Mouse (Mus musculus) MEL (cell line): Measurements from ENCODE around the gene D430042O09Rik. TPM values are rescaled to one million over a fixed set of nuclear protein-coding genes. Genes with fewer than 3 reads are reported as not detected.

Experiments
- DNase-seq: peaks from one replicate; pipeline ENCODE4 v3.0.0; 2011; ENCODE audit warnings: low read depth, low spot score
- H3K27ac ChIP-seq: 2 replicates; pipeline ENCODE4 v1.5.1; 2012; ENCODE audit warnings: low read depth, mild to moderate bottlenecking, control low read depth, low read length, moderate library complexity; ENCODE audit not compliant: control insufficient read depth
- H3K27me3 ChIP-seq, 2 experiments: fragments of 150-350 bp in 1 of 2; sonication (generic) in 1 of 2; 2 replicates each; pipeline ENCODE4 v1.6.1; 2012; ENCODE audit warnings: low read length in 2 of 2, mild to moderate bottlenecking in 2 of 2, improper control_type of control experiment in 1 of 2, moderate library complexity in 1 of 2; ENCODE audit not compliant: insufficient read depth in 2 of 2, control insufficient read depth in 1 of 2
- H3K36me3 ChIP-seq, 2 experiments: 2 replicates each; pipeline ENCODE4 v1.6.1; 2012 to 2014; ENCODE audit warnings: low read length in 2 of 2, improper control_type of control experiment in 1 of 2, inconsistent platforms in 1 of 2, mild to moderate bottlenecking in 1 of 2; ENCODE audit not compliant: insufficient read depth in 2 of 2, control insufficient read depth in 1 of 2
- H3K4me1 ChIP-seq, 2 experiments: fragments of 150-350 bp in 1 of 2; sonication (generic) in 1 of 2; 2 replicates each; pipeline ENCODE4 v1.6.1; 2012; ENCODE audit warnings: low read length in 2 of 2, improper control_type of control experiment in 1 of 2, mild to moderate bottlenecking in 1 of 2; ENCODE audit not compliant: insufficient read depth in 2 of 2, control insufficient read depth in 1 of 2
- H3K4me3 ChIP-seq, 2 experiments: fragments of 150-350 bp in 1 of 2; sonication (generic) in 1 of 2; 2 replicates each; pipeline ENCODE4 v1.5.1; 2012; ENCODE audit warnings: low read depth in 2 of 2, low read length in 2 of 2, mild to moderate bottlenecking in 2 of 2, moderate library complexity in 2 of 2, control low read depth in 1 of 2, improper control_type of control experiment in 1 of 2; ENCODE audit not compliant: control insufficient read depth in 1 of 2, insufficient read depth in 1 of 2
- H3K79me2 ChIP-seq: 2 replicates; pipeline ENCODE4 v1.6.1; 2012; ENCODE audit warnings: mild to moderate bottlenecking, low read length, moderate library complexity; ENCODE audit not compliant: control insufficient read depth, poor library complexity, insufficient read depth
- H3K9ac ChIP-seq: 2 replicates; pipeline ENCODE4 v1.6.1; 2012; ENCODE audit warnings: low read depth, mild to moderate bottlenecking, control low read depth, low read length, moderate library complexity; ENCODE audit not compliant: control insufficient read depth, poor library complexity, severe bottlenecking
- H3K9me3 ChIP-seq: fragments of 150-350 bp; sonication (generic); replicated peaks from 2 replicates; pipeline ENCODE4 v1.6.1; 2012; ENCODE audit warnings: mild to moderate bottlenecking, low read length, improper control_type of control experiment, moderate library complexity; ENCODE audit not compliant: insufficient read depth
- BHLHE40 ChIP-seq: IDR thresholded peaks from 2 replicates; pipeline ENCODE4 v1.6.1; 2012; ENCODE audit warnings: low read depth, mild to moderate bottlenecking, inconsistent platforms, low read length, improper control_type of control experiment, borderline replicate concordance
- CHD1 ChIP-seq: IDR thresholded peaks from 2 replicates; pipeline ENCODE4 v1.6.1; 2012; ENCODE audit warnings: low read depth, mild to moderate bottlenecking, inconsistent platforms, low read length, improper control_type of control experiment
- CTCF ChIP-seq, 3 experiments: IDR thresholded peaks in 2 of 3; conservative IDR thresholded peaks in 1 of 3; 2 replicates each; pipeline ENCODE4 v1.5.1; 2011 to 2012; ENCODE audit warnings: low read length in 3 of 3, low read depth in 2 of 3, mild to moderate bottlenecking in 2 of 3, improper control_type of control experiment in 1 of 3, inconsistent platforms in 1 of 3, mixed read lengths in 1 of 3, moderate library complexity in 1 of 3; ENCODE audit not compliant: control insufficient read depth in 1 of 3, insufficient read depth in 1 of 3, poor library complexity in 1 of 3, severe bottlenecking in 1 of 3
- GATA1 ChIP-seq: IDR thresholded peaks from 2 replicates; pipeline ENCODE4 v1.6.1; 2011; ENCODE audit warnings: low read depth, low read length, improper control_type of control experiment
- HCFC1 ChIP-seq: IDR thresholded peaks from 2 replicates; pipeline ENCODE4 v1.6.1; 2012; ENCODE audit warnings: low read depth, mild to moderate bottlenecking, inconsistent platforms, low read length, improper control_type of control experiment, moderate library complexity
- KAT2A ChIP-seq: conservative IDR thresholded peaks from 2 replicates; pipeline ENCODE4 v1.6.1; 2012; ENCODE audit warnings: low read depth, low read length, improper control_type of control experiment, inconsistent platforms
- MAFK ChIP-seq: IDR thresholded peaks from 2 replicates; pipeline ENCODE4 v1.6.1; 2011; ENCODE audit warnings: low read depth, mild to moderate bottlenecking, low read length, improper control_type of control experiment, borderline replicate concordance
- MAZ ChIP-seq: IDR thresholded peaks from 2 replicates; pipeline ENCODE4 v1.6.1; 2012; ENCODE audit warnings: low read depth, mild to moderate bottlenecking, inconsistent platforms, low read length, improper control_type of control experiment
- MEF2A ChIP-seq: IDR thresholded peaks from 2 replicates; pipeline ENCODE4 v1.6.1; 2014; ENCODE audit warnings: low read depth, mild to moderate bottlenecking, inconsistent platforms, low read length, improper control_type of control experiment; ENCODE audit not compliant: poor library complexity, insufficient replicate concordance, severe bottlenecking; ENCODE audit errors: extremely low read depth
- MXI1 ChIP-seq: IDR thresholded peaks from 2 replicates; pipeline ENCODE4 v1.6.1; 2011; ENCODE audit warnings: mild to moderate bottlenecking, low read depth, low read length, improper control_type of control experiment
- NRF1 ChIP-seq: IDR thresholded peaks from 2 replicates; pipeline ENCODE4 v1.6.1; 2014; ENCODE audit warnings: low read depth, mild to moderate bottlenecking, inconsistent platforms, low read length, improper control_type of control experiment, moderate library complexity; ENCODE audit not compliant: poor library complexity, insufficient read depth, severe bottlenecking
- POLR2AphosphoS5 ChIP-seq: IDR thresholded peaks from 2 replicates; pipeline ENCODE4 v1.6.1; 2012; ENCODE audit warnings: low read depth, borderline replicate concordance, mild to moderate bottlenecking, inconsistent platforms, low read length, moderate library complexity, mixed read lengths
- RCOR1 ChIP-seq: IDR thresholded peaks from 2 replicates; pipeline ENCODE4 v1.6.1; 2012; ENCODE audit warnings: low read depth, mild to moderate bottlenecking, inconsistent platforms, low read length, improper control_type of control experiment
- SIN3A ChIP-seq: IDR thresholded peaks from 2 replicates; pipeline ENCODE4 v1.6.1; 2012; ENCODE audit warnings: low read length, improper control_type of control experiment, inconsistent platforms
- TBP ChIP-seq: IDR thresholded peaks from 2 replicates; pipeline ENCODE4 v1.8.0; 2011; ENCODE audit warnings: low read depth, low read length, improper control_type of control experiment
- ZNF384 ChIP-seq: IDR thresholded peaks from 2 replicates; pipeline ENCODE4 v1.6.1; 2012; ENCODE audit warnings: low read depth, mild to moderate bottlenecking, inconsistent platforms, low read length, improper control_type of control experiment
- polyA plus RNA-seq, 2 experiments: library from polyadenylated mRNA; stranded (reverse) in 1 of 2; unstranded in 1 of 2; fragments of >175 nt in 1 of 2; fragments of >200 nt in 1 of 2; gene quantifications; 2 replicates each; pipeline versions ENCODE4 v1.2.1 to v1.2.4; 2012; ENCODE audit warnings: low replicate concordance in 2 of 2, low read depth in 1 of 2; ENCODE audit not compliant: insufficient read length in 2 of 2, insufficient read depth in 1 of 2, missing spikeins in 1 of 2
- total RNA-seq: library from RNA; depleted of rRNA; stranded (reverse); fragments of 300-350 nt; gene quantifications from 2 replicates; pipeline ENCODE4 v1.2.3, GENCODE M21; 2012

Gene D430042O09Rik
- total and polyA plus RNA-seq, 3 experiments, result 6.2 to 12.8 TPM; not detected in 1

- no peak overlapping the region for H3K9ac ChIP-seq
- H3K79me2 ChIP-seq, result no peaks in the 10 kb centered on the region
- TF ChIP-seq KAT2A, result no peak
- no peak for TF ChIP-seq CTCF (IDR thresholded peaks at IDR 0.05 in 2 of 3, conservative IDR thresholded peaks at IDR 0.05 in 1 of 3; ENCODE audit: control insufficient read depth in 1 of 3, insufficient read depth in 1 of 3, low read depth in 2 of 3, low read length in 3 of 3, poor library complexity in 1 of 3, severe bottlenecking in 1 of 3)
- no peak for TF ChIP-seq POLR2AphosphoS5
- TF ChIP-seq MEF2A, result no peak
- TF ChIP-seq RCOR1, result no peak
- no peak for TF ChIP-seq TBP
- no peak for TF ChIP-seq SIN3A
- no peak for TF ChIP-seq ZNF384
- TF ChIP-seq MAZ, result no peak
- TF ChIP-seq BHLHE40, result no peak
- no peak for TF ChIP-seq NRF1
- no peak for TF ChIP-seq MXI1
- TF ChIP-seq MAFK, result no peak
- TF ChIP-seq CHD1, result no peak
- no peak overlapping the region for H3K4me3 ChIP-seq
- H3K9me3 ChIP-seq, result no peaks in the 10 kb centered on the region
- no peak overlapping the region for H3K27ac ChIP-seq
- no peaks in the 10 kb centered on the region for H3K27me3 ChIP-seq
- no peaks in the 10 kb centered on the region; a peak in 1 of 4 replicates for H3K4me1 ChIP-seq
- H3K36me3 ChIP-seq, result peaks cover 0 to 5% of the 10 kb centered on the region in 2 experiments; a peak in 1 of 4 replicates
- no peak for DNase-seq
These were observed 119.2 kb downstream of the D430042O09Rik start for GRCm38 (mm10) chr7:125826887-125827286.

GRCm38 (mm10) chr7:125827420-125827819, 119.7 kb downstream of the D430042O09Rik start:
- no peaks in the 10 kb centered on the region for H3K27me3 ChIP-seq
- no peaks in the 10 kb centered on the region; a peak in 1 of 4 replicates for H3K4me1 ChIP-seq
- H3K79me2 ChIP-seq, result no peaks in the 10 kb centered on the region
- peaks cover 0 to 5% of the 10 kb centered on the region in 2 experiments; a peak in 1 of 4 replicates for H3K36me3 ChIP-seq
- no peak overlapping the region for H3K9ac ChIP-seq
- no peak overlapping the region for H3K4me3 ChIP-seq
- no peak for DNase-seq
- TF ChIP-seq HCFC1, result no peak
- TF ChIP-seq GATA1, result no peak
- H3K27ac ChIP-seq, result no peak overlapping the region
- no peaks in the 10 kb centered on the region for H3K9me3 ChIP-seq
